Mouse (Mus musculus) limb, embryonic 12.5 days (tissue): ENCODE measurements around the gene Tpm1. TPM values are rescaled to one million over a fixed set of nuclear protein-coding genes. Genes with fewer than 3 reads are reported as not detected.

Experiments
- ATAC-seq: fragments of 200-750 bp; cut with Nextera tagmentation; 2 replicates; pipeline ENCODE4 v1.8.0; 2017; ENCODE audit warnings: low read depth, moderate TSS enrichment; ENCODE audit not compliant: insufficient number of reproducible peaks, insufficient read depth, low FRiP score, low TSS enrichment
- H3K27ac ChIP-seq: fragments of 300-500 bp; sonication (generic); 2 replicates; pipeline ENCODE4 v1.5.1; 2016; ENCODE audit warnings: mild to moderate bottlenecking, moderate library complexity
- H3K27me3 ChIP-seq: fragments of 300-500 bp; sonication (generic); 2 replicates; pipeline ENCODE4 v1.6.1; 2016; ENCODE audit warnings: mild to moderate bottlenecking, moderate library complexity
- H3K36me3 ChIP-seq: fragments of 300-500 bp; sonication (generic); 2 replicates; pipeline ENCODE4 v1.6.1; 2016; ENCODE audit warnings: mild to moderate bottlenecking, moderate library complexity
- H3K4me1 ChIP-seq: fragments of 300-500 bp; sonication (generic); replicated peaks from 2 replicates; pipeline ENCODE4 v1.6.1; 2016
- H3K4me2 ChIP-seq: fragments of 300-500 bp; sonication (generic); 2 replicates; pipeline ENCODE4 v1.6.1; 2016; ENCODE audit warnings: mild to moderate bottlenecking, moderate library complexity
- H3K4me3 ChIP-seq: fragments of 300-500 bp; sonication (generic); replicated peaks from 2 replicates; pipeline ENCODE4 v1.5.1; 2016; ENCODE audit warnings: mild to moderate bottlenecking
- H3K9ac ChIP-seq: fragments of 300-500 bp; sonication (generic); replicated peaks from 2 replicates; pipeline ENCODE4 v1.6.1; 2016; ENCODE audit warnings: mild to moderate bottlenecking, moderate library complexity
- H3K9me3 ChIP-seq: fragments of 300-500 bp; sonication (generic); 2 replicates; pipeline ENCODE4 v1.6.1; 2016; ENCODE audit warnings: mild to moderate bottlenecking, moderate library complexity
- WGBS: fragments of 180-500 bp; shearing (Covaris S2); methylation state at CpG from one replicate; pipeline ENCODE4 v1.1.7; 2016; 5-methylcytosine and 5-hydroxymethylcytosine counted together
- polyA plus RNA-seq: library from polyadenylated mRNA; unstranded; fragments of >200 nt; fragmentation: Nextera tagmentation; extraction: Ambion mirVana; gene quantifications from 2 replicates; pipeline ENCODE4 v1.2.1, GENCODE M21; 2016

Tpm1 gene
- polyA plus RNA-seq, 1 experiment from 2014 or later: 555 TPM

DNA sequence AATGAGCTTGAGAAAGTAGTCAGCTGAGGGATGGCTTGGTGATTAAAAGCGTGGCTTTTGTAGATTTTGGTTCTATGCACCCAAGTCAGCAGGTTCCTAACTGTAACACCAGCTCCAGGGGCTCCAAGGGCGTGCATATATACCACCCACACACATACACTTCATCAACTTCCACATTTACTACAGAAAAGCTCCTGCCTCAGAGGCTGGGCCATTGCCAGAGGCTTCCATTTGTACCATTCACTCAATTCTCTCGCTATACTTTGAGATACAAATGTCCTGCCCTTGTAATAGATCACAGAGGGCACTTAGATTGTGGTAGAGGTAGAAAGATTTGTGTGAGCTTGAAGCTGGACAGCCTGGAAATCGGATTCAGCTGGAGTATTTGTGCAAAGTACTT, 47.7 kb downstream of the Tpm1 start:
- H3K9ac ChIP-seq: no peak overlapping the region
- H3K4me1 ChIP-seq: peaks cover 2% of the 10 kb centered on the region
- no peak overlapping the region for H3K4me2 ChIP-seq
- H3K27ac ChIP-seq: no peak overlapping the region
- no peaks in the 10 kb centered on the region for H3K27me3 ChIP-seq
- H3K36me3 ChIP-seq: no peaks in the 10 kb centered on the region
- ATAC-seq: no peak
- no peaks in the 10 kb centered on the region for H3K9me3 ChIP-seq
- H3K4me3 ChIP-seq: no peak overlapping the region
- WGBS: 74% methylated on average over 4 of the region's 4 CpGs

DNA sequence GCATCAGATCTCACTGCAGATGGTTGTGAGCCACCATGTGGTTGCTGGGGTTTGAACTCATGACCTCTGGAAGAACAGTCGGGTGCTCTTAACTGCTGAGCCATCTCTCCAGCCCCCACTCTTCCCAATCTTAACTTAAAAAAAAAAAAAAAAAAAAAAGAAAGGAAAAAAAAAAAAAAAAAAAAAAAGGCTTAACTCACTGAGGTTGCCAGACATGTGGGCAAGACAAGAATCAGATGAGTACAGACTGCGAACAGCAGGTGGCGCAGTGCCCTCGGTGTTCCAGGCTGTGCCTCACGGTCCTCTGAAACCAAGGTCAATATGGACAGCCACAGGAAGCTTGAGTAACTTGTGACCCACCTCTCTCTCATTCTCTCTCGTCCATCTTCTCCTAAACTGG, 48.2 kb downstream of the Tpm1 start:
- H3K36me3 ChIP-seq: no peaks in the 10 kb centered on the region
- no peak overlapping the region for H3K27ac ChIP-seq
- H3K4me1 ChIP-seq: peaks cover 2% of the 10 kb centered on the region; the same call in 1 of the 2 replicates
- no peaks in the 10 kb centered on the region for H3K27me3 ChIP-seq
- H3K9ac ChIP-seq: no peak overlapping the region
- WGBS: 4% methylated on average over 6 of the region's 6 CpGs
- no peak overlapping the region for H3K4me3 ChIP-seq
- no peaks in the 10 kb centered on the region for H3K9me3 ChIP-seq
- no peak for ATAC-seq
- H3K4me2 ChIP-seq: no peak overlapping the region

- no peak overlapping the region for H3K4me3 ChIP-seq
- H3K4me1 ChIP-seq: peaks cover 2% of the 10 kb centered on the region; the same call in 1 of the 2 replicates
- 89% methylated on average over 8 of the region's 8 CpGs for whole genome bisulfite sequencing
- no peak overlapping the region for H3K9ac ChIP-seq
- no peak overlapping the region for H3K27ac ChIP-seq
- no peak overlapping the region for H3K4me2 ChIP-seq
- H3K36me3 ChIP-seq: no peaks in the 10 kb centered on the region
- ATAC-seq: no peak
- no peaks in the 10 kb centered on the region for H3K27me3 ChIP-seq
- H3K9me3 ChIP-seq: no peaks in the 10 kb centered on the region
Measured at GRCm38 (mm10) chr9:66999698-67000097, 49.5 kb downstream of the Tpm1 start.

DNA sequence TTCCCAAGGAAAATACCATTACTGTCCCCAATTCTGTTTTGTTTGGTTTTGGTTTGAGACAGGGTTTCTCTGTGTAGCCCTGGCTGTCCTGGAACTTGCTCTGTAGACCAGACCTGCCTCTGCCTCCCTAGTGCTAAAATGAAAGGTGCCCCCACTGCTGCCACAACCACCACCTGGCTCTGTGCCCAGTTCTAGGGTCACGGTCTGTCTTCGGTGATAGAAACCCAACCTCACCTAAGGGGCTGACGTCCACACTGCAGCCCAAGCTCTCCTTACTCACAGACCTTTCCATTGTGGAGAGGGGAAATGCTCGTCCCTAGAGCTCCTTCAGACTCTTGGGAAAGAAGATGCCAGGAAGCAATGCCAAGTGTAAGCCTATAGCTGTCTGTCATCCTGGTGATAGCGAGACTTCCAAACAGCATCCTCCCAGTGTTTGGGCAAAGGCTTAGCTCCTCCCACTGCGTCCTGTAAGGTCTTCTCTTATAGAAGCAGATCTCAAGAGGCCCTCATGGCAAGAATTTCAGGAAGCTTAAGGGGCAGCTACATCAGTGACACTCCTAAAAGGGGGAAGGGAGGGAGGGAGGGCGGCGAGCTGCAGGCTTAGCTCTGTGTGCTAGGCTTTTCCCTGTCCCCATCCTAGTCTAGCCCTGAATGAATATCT, 57.3 kb downstream of the Tpm1 start:
- no peak overlapping the region for H3K9ac ChIP-seq
- H3K9me3 ChIP-seq: 0 out of 2 replicates have a peak, but pooled peaks cover 6% of the 10 kb centered on the region
- 79% methylated on average over 8 of the region's 8 CpGs for WGBS
- peaks cover 22% of the 10 kb centered on the region for H3K4me1 ChIP-seq
- H3K27ac ChIP-seq: no peak overlapping the region
- H3K27me3 ChIP-seq: no peaks in the 10 kb centered on the region
- H3K36me3 ChIP-seq: no peaks in the 10 kb centered on the region
- H3K4me2 ChIP-seq: no peak overlapping the region
- ATAC-seq: no peak
- H3K4me3 ChIP-seq: no peak overlapping the region

DNA sequence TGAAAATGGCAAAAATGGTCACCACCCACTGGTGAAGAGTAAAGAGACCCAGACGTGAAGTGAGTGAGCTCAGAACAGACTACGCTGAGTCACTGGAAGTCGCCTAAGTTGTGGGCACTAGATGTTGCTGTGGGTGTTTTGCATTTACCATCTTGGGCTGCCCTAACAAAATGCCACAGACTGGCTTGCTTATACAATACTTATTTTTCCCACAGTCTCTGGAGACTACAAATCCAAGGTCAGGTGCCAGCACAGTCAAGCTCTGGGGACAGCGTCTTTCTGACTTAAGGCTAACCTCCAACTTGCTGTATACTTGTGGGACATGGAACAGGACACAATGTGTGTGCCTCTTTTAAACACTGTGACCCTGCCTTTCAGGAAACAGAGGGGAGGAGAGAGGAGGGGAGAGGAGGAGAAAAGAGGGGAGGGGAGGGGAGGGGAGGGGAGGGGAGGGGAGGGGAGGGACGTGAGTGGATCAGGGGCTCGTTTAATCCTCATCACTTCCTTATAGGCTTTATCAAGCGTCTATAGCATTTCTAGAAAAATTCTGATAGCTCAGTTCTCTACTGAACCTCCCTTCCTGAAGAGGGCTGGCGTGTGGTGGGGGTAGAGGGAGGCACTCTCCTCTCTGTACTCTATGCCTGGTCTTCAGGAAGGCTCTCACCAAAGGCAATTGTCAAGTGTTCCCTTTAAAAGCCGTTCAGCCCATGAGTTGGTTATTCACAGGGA, 58.0 kb downstream of the Tpm1 start:
- WGBS: 66% methylated on average over 9 of the region's 9 CpGs
- Histone ChIP-seq H3K9me3 (0 out of 2 replicates have a peak, but pooled peaks cover 6% of the 10 kb centered on the region), H3K27me3 (no peaks in the 10 kb centered on the region), H3K36me3 (no peaks in the 10 kb centered on the region), H3K27ac (no peak overlapping the region), H3K9ac (no peak overlapping the region), H3K4me1 (peaks cover 24% of the 10 kb centered on the region), H3K4me3 (no peak overlapping the region), H3K4me2 (no peak overlapping the region)
- ATAC-seq: no peak

DNA sequence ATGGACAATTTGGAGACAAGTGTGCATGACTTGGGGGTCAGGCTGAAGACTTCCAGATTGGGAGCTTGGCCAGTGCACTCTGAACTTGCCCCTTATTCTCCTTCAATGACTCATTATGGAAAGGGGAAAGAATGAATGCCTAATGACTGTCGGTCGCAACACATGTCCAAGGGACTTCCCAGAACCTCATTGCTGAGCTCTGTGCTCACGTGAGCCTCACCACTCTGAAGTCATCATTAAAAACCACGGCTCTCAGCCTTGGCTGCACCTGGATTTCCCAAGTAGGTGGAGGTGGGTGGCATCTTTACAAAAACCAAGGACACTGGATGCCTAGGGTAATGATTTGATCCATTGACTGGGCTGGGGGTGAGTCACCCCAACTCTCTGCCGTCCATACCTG, 59.2 kb downstream of the Tpm1 start:
- H3K4me1 ChIP-seq: peaks cover 24% of the 10 kb centered on the region
- no peak overlapping the region for H3K4me2 ChIP-seq
- H3K27me3 ChIP-seq: no peaks in the 10 kb centered on the region
- H3K9me3 ChIP-seq: 0 out of 2 replicates have a peak, but pooled peaks cover 6% of the 10 kb centered on the region
- ATAC-seq: no peak
- H3K27ac ChIP-seq: no peak overlapping the region
- H3K9ac ChIP-seq: no peak overlapping the region
- no peaks in the 10 kb centered on the region for H3K36me3 ChIP-seq
- 87% methylated on average over 5 of the region's 5 CpGs for WGBS
- no peak overlapping the region for H3K4me3 ChIP-seq

DNA sequence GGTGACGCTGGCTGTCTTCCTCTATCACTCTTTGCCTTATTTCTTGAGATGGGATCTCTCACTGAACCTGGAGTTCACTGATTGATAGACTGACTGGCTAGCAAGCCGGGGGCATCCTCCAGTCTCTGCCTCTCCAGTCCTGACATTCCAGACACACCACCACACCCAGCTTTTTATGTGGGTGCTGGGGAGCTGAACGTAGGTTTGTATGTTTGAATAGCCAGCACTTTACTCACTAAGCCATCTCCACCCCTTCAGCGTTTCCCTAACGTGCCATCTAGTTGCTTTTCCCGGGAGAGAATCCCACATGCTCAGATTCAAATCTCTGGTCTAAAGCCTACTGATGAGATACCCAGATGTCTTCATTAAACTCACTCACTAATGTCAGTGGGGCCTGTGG, 59.6 kb downstream of the Tpm1 start:
- no peaks in the 10 kb centered on the region for H3K27me3 ChIP-seq
- 0 out of 2 replicates have a peak, but pooled peaks cover 6% of the 10 kb centered on the region for H3K9me3 ChIP-seq
- no peaks in the 10 kb centered on the region for H3K36me3 ChIP-seq
- no peak overlapping the region for H3K27ac ChIP-seq
- H3K4me3 ChIP-seq: no peak overlapping the region
- ATAC-seq: no peak
- H3K9ac ChIP-seq: no peak overlapping the region
- H3K4me2 ChIP-seq: no peak overlapping the region
- WGBS: 78% methylated on average over 6 of the region's 6 CpGs
- H3K4me1 ChIP-seq: peaks cover 24% of the 10 kb centered on the region

GRCm38 (mm10) chr9:66988888-66989414, 60.3 kb downstream of the Tpm1 start:
- Histone ChIP-seq H3K9ac (no peak overlapping the region), H3K4me2 (no peak overlapping the region), H3K36me3 (no peaks in the 10 kb centered on the region), H3K27me3 (no peaks in the 10 kb centered on the region), H3K27ac (peak overlapping the region; percentile 47; the same call in 1 of the 2 replicates), H3K4me3 (no peak overlapping the region), H3K9me3 (0 out of 2 replicates have a peak, but pooled peaks cover 6% of the 10 kb centered on the region), H3K4me1 (peaks cover 24% of the 10 kb centered on the region)
- 72% methylated on average over 6 of the region's 6 CpGs for WGBS
- no peak for ATAC-seq

GRCm38 (mm10) chr9:66988198-66988887, 60.9 kb downstream of the Tpm1 start:
- no peak overlapping the region for H3K4me2 ChIP-seq
- peaks cover 24% of the 10 kb centered on the region for H3K4me1 ChIP-seq
- no peaks in the 10 kb centered on the region for H3K27me3 ChIP-seq
- WGBS: 59% methylated on average over 11 of the region's 11 CpGs
- no peaks in the 10 kb centered on the region for H3K36me3 ChIP-seq
- peak overlapping the region; percentile 47; the same call in 1 of the 2 replicates for H3K27ac ChIP-seq
- no peak overlapping the region for H3K9ac ChIP-seq
- H3K4me3 ChIP-seq: no peak overlapping the region
- no peak for ATAC-seq
- 0 out of 2 replicates have a peak, but pooled peaks cover 5% of the 10 kb centered on the region for H3K9me3 ChIP-seq

GRCm38 (mm10) chr9:66985377-66985776, 63.8 kb downstream of the Tpm1 start:
- Histone ChIP-seq H3K4me2 (no peak overlapping the region), H3K4me1 (peaks cover 20% of the 10 kb centered on the region), H3K9ac (no peak overlapping the region), H3K9me3 (no peaks in the 10 kb centered on the region), H3K4me3 (no peak overlapping the region), H3K27me3 (no peaks in the 10 kb centered on the region), H3K36me3 (no peaks in the 10 kb centered on the region), H3K27ac (no peak overlapping the region)
- no peak for ATAC-seq
- WGBS: 87% methylated on average over 7 of the region's 7 CpGs

DNA sequence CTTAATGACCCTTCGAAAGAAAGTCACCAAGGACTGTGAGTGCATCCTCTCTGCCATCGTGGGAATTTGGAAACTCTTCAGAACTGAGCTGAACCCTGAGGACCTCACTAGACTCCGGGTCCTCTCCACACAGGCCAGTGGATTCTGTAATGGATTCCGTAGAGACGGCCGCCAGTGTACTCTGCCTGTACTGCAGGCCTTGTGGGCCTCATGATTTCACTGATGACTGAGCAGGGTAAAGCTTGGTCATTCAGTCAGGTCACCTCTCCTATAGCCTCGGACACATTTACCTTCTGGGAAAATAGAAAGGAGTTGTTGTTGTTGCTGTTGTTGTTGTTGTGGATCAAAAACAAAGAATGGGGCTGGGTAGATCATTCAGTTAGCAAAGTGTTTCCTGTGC, 67.1 kb downstream of the Tpm1 start:
- no peak overlapping the region for H3K4me2 ChIP-seq
- H3K27me3 ChIP-seq: no peaks in the 10 kb centered on the region
- no peak for ATAC-seq
- H3K4me1 ChIP-seq: peaks cover 4% of the 10 kb centered on the region; the same call in 1 of the 2 replicates
- H3K4me3 ChIP-seq: no peak overlapping the region
- H3K36me3 ChIP-seq: no peaks in the 10 kb centered on the region
- H3K9ac ChIP-seq: no peak overlapping the region
- 90% methylated on average over 7 of the region's 7 CpGs for WGBS
- no peak overlapping the region for H3K27ac ChIP-seq
- H3K9me3 ChIP-seq: no peaks in the 10 kb centered on the region
